Mouse (Mus musculus) midbrain, embryonic 13.5 days (tissue): ENCODE data around the gene Ddx24. TPM values are rescaled to one million over a fixed set of nuclear protein-coding genes. Genes with fewer than 3 reads are reported as not detected.

Source experiments
- ATAC-seq: fragments of 200-750 bp; cut with Nextera tagmentation; 2 replicates; pipeline ENCODE4 v1.8.0; 2017; ENCODE audit warnings: mild to moderate bottlenecking, moderate TSS enrichment, moderate library complexity
- H3K27ac ChIP-seq: fragments of 300-500 bp; sonication (generic); 2 replicates; pipeline ENCODE4 v1.5.1; 2015; ENCODE audit warnings: inconsistent platforms, mild to moderate bottlenecking, moderate library complexity
- H3K27me3 ChIP-seq: fragments of 300-500 bp; sonication (generic); 2 replicates; pipeline ENCODE4 v1.6.1; 2015; ENCODE audit warnings: mild to moderate bottlenecking, inconsistent platforms
- H3K36me3 ChIP-seq: fragments of 300-500 bp; sonication (generic); 2 replicates; pipeline ENCODE4 v1.6.1; 2015; ENCODE audit warnings: mild to moderate bottlenecking, inconsistent platforms
- H3K4me1 ChIP-seq: fragments of 300-500 bp; sonication (generic); replicated peaks from 2 replicates; pipeline ENCODE4 v1.6.1; 2015; ENCODE audit warnings: inconsistent platforms
- H3K4me2 ChIP-seq: fragments of 300-500 bp; sonication (generic); replicated peaks from 2 replicates; pipeline ENCODE4 v1.6.1; 2015; ENCODE audit warnings: moderate library complexity, mild to moderate bottlenecking, inconsistent platforms
- H3K4me3 ChIP-seq: fragments of 300-500 bp; sonication (generic); replicated peaks from 2 replicates; pipeline ENCODE4 v1.5.1; 2015; ENCODE audit warnings: mild to moderate bottlenecking, inconsistent platforms
- H3K9ac ChIP-seq: fragments of 300-500 bp; sonication (generic); replicated peaks from 2 replicates; pipeline ENCODE4 v1.6.1; 2015; ENCODE audit warnings: mild to moderate bottlenecking, inconsistent platforms
- H3K9me3 ChIP-seq: fragments of 300-500 bp; sonication (generic); 2 replicates; pipeline ENCODE4 v1.6.1; 2016; ENCODE audit warnings: mild to moderate bottlenecking, inconsistent platforms
- WGBS: fragments of 180-500 bp; shearing (Covaris S2); methylation state at CpG from one replicate; pipeline ENCODE4 v1.1.7; 2015; 5-methylcytosine and 5-hydroxymethylcytosine counted together
- polyA plus RNA-seq: library from polyadenylated mRNA; unstranded; fragments of >200 nt; fragmentation: Nextera tagmentation; extraction: Ambion mirVana; gene quantifications from 2 replicates; pipeline ENCODE4 v1.2.1, GENCODE M21; 2015

Gene Ddx24
- polyA plus RNA-seq, 1 experiment from 2014 or later: 138 TPM

- no peaks in the 10 kb centered on the region for H3K27me3 ChIP-seq
- H3K27ac ChIP-seq: no peak overlapping the region
- H3K36me3 ChIP-seq: no peaks in the 10 kb centered on the region
- no peaks in the 10 kb centered on the region for H3K9me3 ChIP-seq
- no peak overlapping the region for H3K9ac ChIP-seq
- 87% methylated on average over 8 of the region's 8 CpGs for WGBS
- no peak overlapping the region for H3K4me3 ChIP-seq
- no peak overlapping the region for H3K4me2 ChIP-seq
- ATAC-seq: no peak
- H3K4me1 ChIP-seq: peaks cover 7% of the 10 kb centered on the region; the same call in 1 of the 2 replicates
Observed at GRCm38 (mm10) chr12:103360812-103361211, 64.8 kb downstream of the Ddx24 start.

GRCm38 (mm10) chr12:103358951-103359801 lies 66.5 kb downstream of the Ddx24 start:
- no peak overlapping the region for H3K9ac ChIP-seq
- no peaks in the 10 kb centered on the region for H3K9me3 ChIP-seq
- no peak overlapping the region for H3K27ac ChIP-seq
- no peaks in the 10 kb centered on the region for H3K27me3 ChIP-seq
- no peak overlapping the region for H3K4me2 ChIP-seq
- no peak for ATAC-seq
- no peak overlapping the region for H3K4me3 ChIP-seq
- H3K36me3 ChIP-seq: no peaks in the 10 kb centered on the region
- 67% methylated on average over 4 of the region's 4 CpGs for WGBS
- H3K4me1 ChIP-seq: peaks cover 7% of the 10 kb centered on the region; the same call in 1 of the 2 replicates

GRCm38 (mm10) chr12:103358216-103358615 lies 67.4 kb downstream of the Ddx24 start:
- Histone ChIP-seq H3K27ac (no peak overlapping the region), H3K36me3 (no peaks in the 10 kb centered on the region), H3K4me3 (no peak overlapping the region), H3K4me2 (no peak overlapping the region), H3K27me3 (no peaks in the 10 kb centered on the region), H3K4me1 (peaks cover 12% of the 10 kb centered on the region), H3K9ac (no peak overlapping the region), H3K9me3 (no peaks in the 10 kb centered on the region)
- ATAC-seq: no peak
- 79% methylated on average over 8 of the region's 8 CpGs for WGBS

Other genes starting within 250 kb of the Ddx24 start
- gene Prima1, start 183.7 kb downstream of the Ddx24 start, polyA plus RNA-seq: 1.6 and 2.1 TPM in 2 replicates
- gene Fam181a, start 114.9 kb downstream of the Ddx24 start, polyA plus RNA-seq: 19.4 and 21.1 TPM in 2 replicates
- gene Asb2, start 69.8 kb downstream of the Ddx24 start, polyA plus RNA-seq: 0.57 and 0.82 TPM in 2 replicates
- gene Otub2, start 37.1 kb downstream of the Ddx24 start, polyA plus RNA-seq: 18.3 and 19.6 TPM in 2 replicates
- 0.68 and 1.2 TPM in 2 replicates for gene 9330161L09Rik, start 18.0 kb downstream of the Ddx24 start, polyA plus RNA-seq
- gene Ifi27, start 8.4 kb upstream of the Ddx24 start, polyA plus RNA-seq: 5.2 and 6.2 TPM in 2 replicates
- 3.0 and 6.2 TPM in 2 replicates for gene Ifi27l2a, start 17.9 kb upstream of the Ddx24 start, polyA plus RNA-seq
- gene Ifi27l2b, start 31.4 kb upstream of the Ddx24 start, polyA plus RNA-seq: not detected in 2 replicates
- gene Ppp4r4, start 106.5 kb upstream of the Ddx24 start, polyA plus RNA-seq: 2.0 and 2.2 TPM in 2 replicates
- gene Serpina10, start 205.6 kb upstream of the Ddx24 start, polyA plus RNA-seq: 0.05 TPM in 1 of 2 replicates, not detected in the other
- 0.26 TPM in 1 of 2 replicates, not detected in the other for gene Serpina6, start 231.4 kb upstream of the Ddx24 start, polyA plus RNA-seq